Mouse (Mus musculus): ENCODE data around the gene Ksr2. TPM values are rescaled to one million over a fixed set of nuclear protein-coding genes. Genes with fewer than 3 reads are reported as not detected.
"Not testable (repeated sequence)": the region's sequence is repeated elsewhere in the genome, so short reads cannot be mapped to it uniquely, and the experiment has no call there.

Gene Ksr2
- total RNA-seq, 2 experiments from 2014 or later = 37.4 to 41.0 TPM

DNA sequence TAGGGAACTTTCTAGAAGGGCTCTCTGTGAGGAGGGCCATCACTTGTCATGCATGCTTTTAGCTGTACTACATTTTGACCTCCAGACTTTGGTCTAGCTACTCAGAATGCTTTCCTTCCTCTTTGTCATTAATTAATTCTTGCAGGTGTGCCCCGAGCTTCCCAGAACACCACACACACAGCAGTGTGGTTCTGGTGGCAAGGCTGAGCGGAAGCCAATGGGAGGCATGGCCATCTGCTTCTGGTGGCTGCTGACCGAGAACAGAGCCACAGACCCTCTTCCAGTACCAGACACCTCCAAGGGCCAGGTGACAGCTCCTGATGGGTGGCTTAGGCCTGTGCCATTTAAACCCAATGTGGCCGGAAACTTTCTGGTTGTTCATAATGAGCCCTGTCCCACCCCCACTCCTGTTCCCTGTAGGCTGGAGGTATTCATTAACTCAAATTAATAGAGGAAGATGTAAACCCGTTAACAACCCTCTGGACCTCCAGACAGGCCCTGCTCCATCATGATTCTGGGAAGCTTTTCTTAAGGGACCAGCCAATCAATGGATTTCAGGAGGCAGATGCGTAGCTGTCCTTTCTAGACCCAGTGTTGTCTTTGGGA is 155.5 kb downstream of the Ksr2 start:
- intact Hi-C loops (cut with DNase I) = no loop called here
- no peak for DNase-seq (ENCODE audit: low spot score in 2 of 2)

DNA sequence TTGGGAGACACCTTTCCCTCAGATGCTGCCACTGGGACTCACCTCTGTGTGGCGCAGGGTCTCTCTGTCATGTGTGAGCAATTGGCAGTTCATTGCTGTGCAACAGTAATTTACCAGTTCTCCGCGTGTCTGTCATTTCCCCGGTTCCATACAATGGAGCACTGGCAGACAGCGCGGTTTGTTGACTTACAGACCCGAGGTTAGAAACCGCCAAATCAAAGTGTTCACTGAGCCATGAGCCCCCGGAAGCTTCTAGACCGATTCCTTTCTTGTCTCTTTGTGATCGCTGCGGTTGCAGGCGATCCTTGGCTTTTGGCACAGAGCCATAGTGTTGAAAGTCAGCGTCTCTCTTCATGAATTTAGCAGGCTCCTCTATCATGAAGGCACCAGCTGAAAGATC is 158.6 kb downstream of the Ksr2 start:
- DNase-seq (ENCODE audit: low spot score in 2 of 2) = no peak
- intact Hi-C loops (cut with DNase I) = no loop called here

DNA sequence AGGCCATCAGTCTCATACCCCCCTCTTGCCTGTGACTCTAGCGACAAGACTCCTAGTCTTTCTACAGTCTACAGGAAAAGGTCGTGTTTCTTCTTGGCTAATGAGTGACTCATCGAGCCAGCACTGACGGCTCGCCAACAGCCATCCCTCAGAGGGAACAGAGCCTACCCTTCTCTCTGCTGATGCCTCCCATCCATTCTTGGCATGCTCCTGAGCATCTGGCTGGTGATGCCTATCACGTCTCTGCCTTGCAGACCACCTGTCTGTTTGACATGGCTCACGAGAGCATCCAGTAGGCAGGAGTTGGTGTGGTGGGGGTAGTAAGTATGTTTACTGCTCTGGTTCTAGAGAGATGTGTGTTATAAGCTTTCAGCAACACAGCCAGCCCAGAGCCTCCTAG is 161.1 kb downstream of the Ksr2 start:
- DNase-seq (ENCODE audit: low spot score in 2 of 2) = peak in 1 of 2 experiments; percentile 72
- intact Hi-C loops (cut with DNase I) = no loop called here

DNA sequence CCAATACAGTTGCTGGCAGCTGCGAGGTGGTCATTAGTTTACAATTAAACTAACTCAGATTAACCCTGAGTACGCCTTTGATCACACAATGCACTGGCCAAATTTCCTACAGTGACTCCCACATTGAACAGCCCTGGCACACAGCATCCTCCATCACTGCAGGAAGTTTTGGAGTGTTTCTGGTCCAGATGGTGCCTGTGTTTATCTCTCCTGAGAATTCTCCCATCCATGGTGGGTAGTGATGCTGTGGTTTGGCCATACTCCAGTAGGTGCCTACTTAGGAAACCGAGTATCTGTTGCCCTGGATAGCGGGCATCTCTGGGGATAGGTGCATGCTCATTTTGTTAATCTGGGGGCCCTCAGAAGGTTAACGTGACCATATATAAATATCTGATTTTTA is 163.8 kb downstream of the Ksr2 start:
- peak; percentile 38 to 66 for DNase-seq (ENCODE audit: low spot score in 2 of 2)
- intact Hi-C loops (cut with DNase I) = no loop called here

DNA sequence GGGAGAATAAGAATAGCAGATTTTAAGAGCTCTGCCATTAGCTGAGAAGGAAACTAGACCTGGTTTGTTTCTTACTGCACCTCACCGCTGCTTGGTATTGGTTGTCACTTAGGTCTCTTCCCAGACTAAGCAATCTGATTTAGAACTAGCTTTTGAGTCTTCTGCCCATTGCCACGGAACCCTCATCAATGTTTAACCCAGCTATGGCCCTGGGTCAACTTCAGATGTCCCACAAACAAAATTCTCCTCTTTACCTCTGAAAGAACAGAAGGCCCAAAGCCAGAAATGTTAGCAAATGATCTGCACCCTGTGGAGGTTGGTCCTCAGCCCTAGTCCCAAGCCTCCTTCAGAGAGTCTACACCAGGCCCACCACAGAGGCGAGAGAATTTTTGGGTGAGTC is 167.9 kb downstream of the Ksr2 start:
- no peak for DNase-seq (ENCODE audit: low spot score in 2 of 2)
- intact Hi-C loops (cut with DNase I) = no loop called here

DNA sequence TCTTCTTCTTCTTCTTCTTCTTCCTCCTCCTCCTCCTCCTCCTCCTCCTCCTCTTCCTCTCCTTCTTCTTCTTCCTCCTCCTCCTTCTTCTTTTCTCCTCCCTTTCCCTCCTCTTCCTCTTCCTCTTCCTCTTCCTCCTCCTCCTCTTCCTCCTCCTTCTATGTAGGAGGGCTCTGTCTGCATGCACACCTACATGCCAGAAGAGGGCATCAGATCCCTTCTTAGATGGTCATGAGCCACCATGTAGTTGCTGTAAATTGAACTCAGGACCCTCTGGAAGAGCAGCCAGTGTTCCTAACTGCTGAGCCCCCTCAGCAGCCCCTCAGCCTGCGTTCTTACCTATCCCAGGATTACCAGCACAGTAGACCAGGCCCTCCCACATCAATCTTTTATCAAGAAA is 170.6 kb downstream of the Ksr2 start:
- intact Hi-C loops (cut with DNase I) = no loop called here

DNA sequence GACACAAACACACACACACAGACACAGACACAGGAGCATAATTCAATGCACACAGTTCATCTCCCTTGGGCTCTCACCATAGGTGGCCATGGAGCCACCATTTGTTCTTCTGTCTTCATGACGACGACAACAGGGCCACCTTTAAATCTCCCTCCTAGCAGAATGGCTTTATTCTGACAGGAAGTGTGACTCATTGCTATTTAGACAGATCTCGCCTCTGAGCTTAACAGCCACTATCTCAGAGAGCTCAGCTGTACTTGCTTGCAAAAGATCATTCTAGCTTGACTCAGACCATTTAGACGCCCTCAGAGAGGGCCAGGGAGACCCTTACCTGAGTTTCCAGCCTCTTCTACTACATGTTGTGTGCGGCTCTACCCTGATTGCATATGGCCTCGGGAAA is 175.5 kb downstream of the Ksr2 start:
- peak in 1 of 2 experiments; percentile 40 for DNase-seq (ENCODE audit: low spot score in 2 of 2)
- intact Hi-C loops (cut with DNase I) = no loop called here

More for the DNA sequence above, 170.6 kb downstream of the Ksr2 start:
- DNase-seq (ENCODE audit: low spot score in 2 of 2) = no peak

DNA sequence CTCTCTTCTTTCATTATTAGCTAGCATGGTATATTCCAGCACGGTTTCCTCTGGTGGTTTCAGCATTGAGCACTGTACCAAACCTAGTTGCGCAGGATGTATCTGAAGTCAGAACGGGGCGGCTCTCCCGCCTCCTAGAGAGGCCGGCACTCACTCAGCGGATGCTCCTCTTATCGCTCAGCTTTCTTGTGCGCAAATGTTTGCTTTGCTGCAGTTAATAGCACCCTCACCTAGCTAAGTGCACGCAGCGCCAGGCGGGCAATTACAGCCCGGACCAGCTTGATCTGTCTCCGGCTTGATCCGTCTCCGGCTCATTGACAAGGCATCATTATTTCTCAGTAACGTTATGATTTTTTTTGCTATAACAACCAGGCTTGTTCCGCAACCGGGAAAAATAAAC is 179.5 kb downstream of the Ksr2 start:
- intact Hi-C loops (cut with DNase I) = no loop called here
- DNase-seq (ENCODE audit: low spot score in 2 of 2) = no peak

DNA sequence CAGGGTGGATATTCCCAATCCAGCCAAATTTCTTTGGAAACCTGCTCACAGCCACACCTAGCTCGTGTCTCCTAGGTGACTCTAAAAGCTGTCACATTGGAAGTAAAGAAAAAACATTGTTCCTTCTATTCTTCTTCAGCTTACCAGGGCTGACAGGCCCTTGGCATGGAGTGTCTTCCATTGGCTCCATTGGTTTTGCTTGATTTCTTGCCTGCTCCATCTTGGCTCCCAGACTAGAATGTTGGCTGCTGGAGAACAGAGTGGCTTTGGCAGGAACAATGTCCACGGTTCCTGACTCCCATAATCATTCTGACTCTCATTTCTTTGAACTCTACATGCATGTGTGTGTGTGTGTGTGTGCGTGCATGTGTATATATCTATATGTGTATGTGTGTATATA is 183.0 kb downstream of the Ksr2 start:
- intact Hi-C loops (cut with DNase I) = no loop called here
- DNase-seq (ENCODE audit: low spot score in 2 of 2) = no peak

DNA sequence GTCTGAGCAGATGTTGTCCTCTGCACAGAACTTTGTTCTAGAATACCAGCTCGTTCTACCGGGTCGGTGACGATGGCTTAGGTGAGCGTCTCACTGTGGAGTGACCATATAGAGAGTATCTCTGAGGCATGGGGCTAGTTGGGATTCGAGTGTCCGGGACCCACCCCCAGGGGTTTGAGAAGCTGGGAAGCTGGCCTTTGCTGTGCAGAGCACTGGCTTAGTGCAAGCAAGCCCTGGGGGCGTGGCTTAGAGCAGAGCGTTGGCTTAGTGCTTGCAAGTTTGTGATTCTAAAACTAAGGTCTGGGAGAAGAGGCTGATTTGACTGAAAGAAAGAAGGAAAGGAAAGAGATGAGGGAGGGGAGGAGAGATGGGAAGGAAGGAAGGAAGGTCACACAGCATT is 188.2 kb downstream of the Ksr2 start:
- intact Hi-C loops (cut with DNase I) = no loop called here
- DNase-seq (ENCODE audit: low spot score in 2 of 2) = no peak

DNA sequence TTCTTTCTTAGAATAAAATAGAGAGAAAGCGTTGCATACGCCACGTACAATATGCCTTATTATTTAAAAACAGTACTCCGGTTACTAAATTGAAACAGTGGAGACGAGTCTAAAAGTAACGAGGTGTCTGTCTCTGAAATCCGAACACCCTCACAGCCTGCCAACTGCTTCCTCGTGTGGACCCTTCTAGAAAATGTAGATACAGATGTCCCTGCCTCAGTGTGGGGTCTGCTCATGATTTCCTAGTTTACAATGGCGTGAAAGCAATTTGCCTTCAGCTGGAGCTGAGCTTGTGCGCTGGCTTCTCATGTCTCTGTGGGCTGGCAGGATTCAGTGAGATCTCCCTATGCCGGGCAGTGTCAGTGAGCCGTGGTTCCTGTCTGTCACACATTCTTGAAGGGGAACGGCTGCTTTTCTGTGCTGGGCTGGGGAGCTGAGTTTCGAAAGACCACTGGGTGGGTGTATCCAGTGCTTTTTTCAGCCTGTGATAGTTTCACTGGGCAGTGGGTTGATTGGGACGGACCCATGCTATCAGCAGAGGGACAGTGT is 194.0 kb downstream of the Ksr2 start:
- intact Hi-C loops (cut with DNase I) = no loop called here
- peak in 1 of 2 experiments; percentile 16 for DNase-seq (ENCODE audit: low spot score in 2 of 2)

DNA sequence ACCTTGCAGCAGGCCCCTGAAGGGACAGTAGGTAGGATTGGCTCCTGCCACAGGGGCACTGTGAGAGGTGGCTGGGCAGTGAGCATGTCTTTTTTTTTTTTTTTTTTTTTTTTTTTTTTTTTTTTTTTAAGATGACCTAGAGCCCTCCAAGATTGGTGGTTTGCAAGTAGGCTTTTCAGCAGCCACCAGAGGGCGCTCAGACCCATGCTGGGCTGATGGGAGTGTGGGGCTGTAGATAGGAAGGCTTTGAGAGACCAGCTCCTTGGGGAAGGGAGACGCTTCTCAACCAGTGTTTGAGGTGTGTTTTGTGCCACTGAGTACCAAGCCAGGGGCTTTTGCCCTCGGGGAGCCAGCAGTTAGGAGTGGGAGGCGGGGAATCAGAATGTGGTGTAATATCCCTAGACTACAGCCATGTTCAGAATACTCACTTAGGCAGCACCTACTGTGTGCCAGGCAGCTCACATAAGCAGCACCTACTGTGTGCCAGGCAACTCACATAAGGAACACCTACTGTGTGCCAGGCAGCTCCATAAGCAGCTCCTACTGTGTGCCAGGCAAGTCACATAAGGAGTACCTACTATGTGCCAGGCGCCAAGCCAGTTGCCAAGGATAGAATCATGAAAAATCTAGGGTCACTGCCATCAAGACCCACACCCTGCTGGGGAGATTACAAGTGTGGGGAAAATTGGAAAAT is 200.7 kb downstream of the Ksr2 start:
- intact Hi-C loops (cut with DNase I) = loop anchor here (5.0 kb wide), 1 partner anchor 318 kb away; no protein-coding TSS in a partner anchor
- DNase-seq (ENCODE audit: low spot score in 2 of 2) = peak; percentile 57 to 58

DNA sequence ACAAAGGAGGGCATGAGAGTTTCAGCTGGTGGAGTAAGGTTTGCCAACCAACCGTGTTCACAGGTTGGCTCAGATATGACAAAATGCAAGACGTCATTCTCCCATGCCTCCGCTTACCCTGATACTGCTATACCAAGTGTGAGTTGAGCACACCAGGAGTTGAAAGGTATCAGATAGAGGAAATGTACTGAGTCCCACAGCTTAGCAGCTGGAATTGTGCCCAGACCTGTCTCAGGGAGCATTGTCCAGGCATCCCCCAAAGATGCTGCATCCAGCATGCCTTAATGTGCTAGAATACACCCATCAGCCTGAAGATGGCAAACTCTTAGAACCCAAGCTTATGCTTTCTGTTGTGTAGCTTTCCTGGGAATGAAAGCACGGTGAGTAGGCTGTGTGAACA is 206.5 kb downstream of the Ksr2 start:
- intact Hi-C loops (cut with DNase I) = no loop called here
- no peak for DNase-seq (ENCODE audit: low spot score in 2 of 2)

DNA sequence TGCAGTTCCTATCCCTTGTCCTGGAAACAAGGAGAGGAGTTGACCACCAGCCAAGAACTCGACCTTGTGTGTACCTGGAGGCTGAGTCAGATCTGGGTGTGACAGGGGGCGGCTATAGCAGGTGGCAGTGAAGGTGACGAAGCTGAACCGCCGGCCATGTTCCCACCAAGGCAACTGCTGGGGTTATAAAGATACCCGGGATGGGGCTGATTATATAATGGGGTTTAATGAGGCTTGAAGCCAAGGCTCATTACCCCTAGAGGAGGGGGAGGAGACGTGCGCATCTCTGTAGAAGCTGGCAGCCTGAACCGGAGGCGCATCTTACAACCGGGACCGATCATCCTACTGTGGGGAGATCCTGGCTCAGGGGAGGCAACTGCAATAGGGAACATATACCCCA is 208.4 kb downstream of the Ksr2 start:
- intact Hi-C loops (cut with DNase I) = no loop called here
- peak in 1 of 2 experiments; percentile 10 for DNase-seq (ENCODE audit: low spot score in 2 of 2)

DNA sequence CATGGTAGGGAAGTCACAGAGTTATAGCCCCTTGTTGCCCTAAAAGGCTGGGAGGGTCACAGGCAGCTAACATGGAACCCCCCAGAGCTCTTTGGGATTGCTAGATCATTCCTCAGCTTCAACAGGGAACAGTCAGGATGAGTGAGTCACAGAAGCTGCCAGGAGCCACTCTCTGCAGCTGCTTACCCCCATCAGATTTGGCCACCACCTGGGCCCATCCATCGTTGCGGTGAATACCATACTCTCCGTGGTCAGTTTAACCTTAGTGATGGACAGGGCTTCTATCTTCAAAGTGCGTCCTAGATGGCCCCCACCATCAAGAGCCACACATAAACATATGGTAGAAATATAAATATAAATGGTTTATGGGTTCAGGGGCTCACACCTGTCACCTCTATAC is 209.4 kb downstream of the Ksr2 start:
- intact Hi-C loops (cut with DNase I); DNase-seq (ENCODE audit: low spot score in 2 of 2): not testable (repeated sequence)

DNA sequence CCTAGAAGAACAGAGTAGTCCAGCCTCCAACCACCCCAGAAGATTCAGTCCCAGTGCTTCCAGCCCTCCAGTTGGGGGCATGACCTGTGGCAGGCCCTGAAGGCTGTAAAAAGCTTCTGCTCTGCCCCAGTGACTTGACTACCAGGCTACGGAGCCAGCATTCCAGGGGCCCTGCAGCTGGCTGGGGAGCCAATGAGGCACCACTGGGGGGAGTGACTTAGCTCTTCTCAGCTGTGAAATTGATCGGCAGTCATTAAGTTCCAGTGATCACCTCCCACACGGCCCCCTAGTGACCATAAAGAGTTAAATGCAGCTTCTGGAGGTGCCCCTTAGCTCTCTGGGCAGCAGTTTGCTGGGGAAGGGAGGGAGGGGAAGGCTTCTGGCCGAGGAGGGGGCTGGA is 213.1 kb downstream of the Ksr2 start:
- intact Hi-C loops (cut with DNase I) = no loop called here
- no peak for DNase-seq (ENCODE audit: low spot score in 2 of 2)

DNA sequence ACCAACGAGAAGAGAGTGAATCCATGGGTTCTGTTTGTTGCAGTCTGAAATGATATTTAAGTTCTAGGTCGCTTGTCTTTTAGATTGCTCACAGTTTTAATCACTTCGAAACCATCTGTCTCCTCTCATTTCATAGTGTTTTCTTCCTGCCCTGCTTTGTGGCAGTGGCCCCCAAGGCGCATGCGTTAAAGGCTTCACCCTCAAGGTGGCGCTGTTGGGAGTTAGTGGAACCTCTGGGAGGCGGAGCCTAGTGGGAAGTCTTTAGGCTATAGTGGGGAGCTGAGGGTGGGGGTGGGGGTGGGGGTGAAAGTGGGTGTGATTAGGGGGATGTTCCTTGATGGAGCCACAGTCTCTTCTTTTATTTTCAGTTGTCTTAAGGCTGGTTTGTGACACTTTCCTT is 214.6 kb downstream of the Ksr2 start:
- DNase-seq (ENCODE audit: low spot score in 2 of 2) = peak; percentile 71 to 77
- intact Hi-C loops (cut with DNase I) = no loop called here

DNA sequence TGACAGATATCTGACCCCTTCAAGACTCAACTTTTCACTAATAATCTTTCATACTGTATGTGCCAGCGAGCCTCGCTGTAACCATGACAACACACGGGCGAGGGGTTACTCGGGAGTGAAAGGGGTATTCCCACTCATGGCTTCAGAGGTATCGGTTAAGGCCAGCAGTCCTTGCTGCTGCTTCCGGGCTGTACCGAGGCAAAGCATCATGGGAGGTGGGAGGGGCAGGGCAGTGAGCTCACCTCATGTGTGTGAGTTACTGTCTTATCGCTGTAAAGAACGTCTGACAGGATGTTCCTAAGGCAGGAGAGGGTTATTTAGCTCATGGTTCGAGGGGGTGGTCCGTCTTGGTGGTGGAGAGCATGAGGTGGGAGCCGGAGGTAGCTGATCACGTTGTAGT is 215.8 kb downstream of the Ksr2 start:
- intact Hi-C loops (cut with DNase I) = no loop called here
- no peak for DNase-seq (ENCODE audit: low spot score in 2 of 2)

DNA sequence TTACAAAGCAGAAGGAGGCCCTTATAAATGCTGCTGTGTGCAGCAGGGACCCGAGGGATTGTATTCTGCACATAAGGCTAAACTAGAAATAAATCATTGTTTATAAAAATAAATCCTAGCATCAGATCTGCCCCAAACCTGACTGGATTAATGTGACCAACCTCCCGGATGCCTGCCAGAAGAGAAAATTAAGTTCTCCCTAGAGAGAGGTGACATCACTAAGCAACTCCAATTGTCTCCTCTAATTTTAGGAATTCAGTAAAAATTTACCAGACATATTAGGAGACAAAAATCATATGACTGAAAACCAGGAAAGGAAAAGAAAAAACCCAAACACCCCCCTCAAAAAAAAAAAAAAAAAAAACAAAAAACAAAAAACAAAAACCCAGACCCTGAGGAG is 221.4 kb downstream of the Ksr2 start:
- intact Hi-C loops (cut with DNase I) = no loop called here
- DNase-seq (ENCODE audit: low spot score in 2 of 2) = no peak

DNA sequence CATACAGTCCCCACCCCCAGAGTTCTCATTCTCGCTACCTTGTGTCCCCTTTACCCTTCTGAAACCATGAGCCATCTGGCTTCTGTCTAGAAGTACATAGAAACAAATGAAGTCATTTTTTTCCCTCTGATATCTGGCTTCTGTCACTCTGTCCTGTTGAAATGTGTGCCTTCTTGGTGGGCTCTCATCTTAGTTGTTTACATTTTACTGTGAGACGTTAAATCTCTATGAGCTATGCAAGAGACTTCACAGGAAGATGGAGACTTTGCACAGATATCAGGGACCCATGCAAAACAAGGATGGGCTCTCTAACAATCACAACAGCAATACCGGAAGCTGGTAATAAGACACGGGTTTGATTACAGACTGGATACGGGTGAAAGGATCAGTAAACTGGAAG is 222.0 kb downstream of the Ksr2 start:
- intact Hi-C loops (cut with DNase I) = no loop called here
- no peak for DNase-seq (ENCODE audit: low spot score in 2 of 2)

DNA sequence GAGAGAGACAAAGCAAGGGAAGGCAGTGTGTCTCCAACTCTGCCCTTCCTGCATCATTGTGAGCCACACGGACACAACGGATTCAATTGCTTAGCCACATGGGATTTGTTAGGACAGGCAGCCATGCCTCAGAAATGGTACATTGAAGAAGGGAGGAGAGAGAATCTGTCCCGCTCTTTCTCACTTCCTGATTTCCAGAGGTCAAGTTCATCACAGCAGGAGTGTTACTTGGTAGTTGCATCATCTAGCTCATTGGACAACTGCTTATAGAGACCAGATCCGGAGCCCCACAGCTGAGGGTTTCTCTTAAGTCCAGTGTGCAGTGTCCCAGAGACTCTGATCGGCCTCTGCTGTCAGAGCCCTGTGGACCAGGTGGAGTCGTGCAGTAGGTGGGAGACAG is 227.8 kb downstream of the Ksr2 start:
- DNase-seq (ENCODE audit: low spot score in 2 of 2) = no peak
- intact Hi-C loops (cut with DNase I) = no loop called here

Measured in left cerebral cortex, postnatal 25 days (tissue).